Mouse (Mus musculus) WW6 (cell line): ENCODE measurements around the gene Zdhhc14.
A peak's percentile ranks its signal among the peaks of the same experiment; 100 is the strongest.
"Not testable (repeated sequence)": the region's sequence is repeated elsewhere in the genome, so short reads cannot be mapped to it uniquely, and the experiment has no call there.

Experiments
- DNase-seq: peaks from one replicate; pipeline ENCODE4 v3.0.0-alpha.2; 2013; ENCODE audit warnings: low read depth, low spot score

Zdhhc14 gene

DNA sequence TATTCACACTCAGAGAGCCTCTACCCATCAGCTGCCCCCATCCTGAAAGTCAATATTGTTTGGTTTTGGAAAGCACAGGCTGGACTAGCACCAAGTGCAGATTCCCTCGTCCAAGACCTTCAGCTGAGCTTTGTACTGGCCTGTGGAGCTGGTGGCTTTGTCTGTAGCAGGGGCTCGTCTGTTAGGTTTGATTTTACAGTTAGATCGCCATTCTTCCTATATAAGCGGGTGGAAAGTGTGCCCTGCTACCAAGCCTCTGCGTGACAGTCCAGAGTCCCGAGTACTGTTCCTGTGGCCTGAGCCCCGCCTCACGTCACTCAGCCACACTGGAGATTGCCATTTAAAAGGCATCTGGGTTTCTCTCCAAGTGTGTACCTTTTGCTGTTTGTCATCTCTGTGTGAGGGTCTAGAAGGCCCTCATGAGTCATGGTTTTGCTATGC lies 113.8 kb downstream of the Zdhhc14 start:
- DNase-seq = no peak

DNA sequence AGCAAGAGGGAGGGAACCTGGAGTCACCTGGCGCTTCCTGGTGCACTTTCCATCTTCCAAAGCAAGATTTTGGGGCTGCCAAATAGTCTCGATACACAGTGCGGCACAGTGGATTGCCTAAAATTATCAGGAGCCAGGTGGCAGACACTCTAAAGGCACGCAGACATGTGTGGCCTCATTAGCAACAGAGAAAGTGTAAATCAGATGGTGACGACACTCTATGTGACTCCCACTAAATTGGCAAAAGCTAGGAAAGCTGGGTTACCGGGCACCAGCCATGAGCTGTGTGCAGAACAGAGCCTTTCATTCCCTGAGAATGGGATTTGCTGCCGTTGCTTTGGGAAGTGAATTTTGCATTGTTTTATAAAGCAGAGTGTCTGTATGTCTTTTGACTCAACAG lies 115.0 kb downstream of the Zdhhc14 start:
- DNase-seq = no peak

DNA sequence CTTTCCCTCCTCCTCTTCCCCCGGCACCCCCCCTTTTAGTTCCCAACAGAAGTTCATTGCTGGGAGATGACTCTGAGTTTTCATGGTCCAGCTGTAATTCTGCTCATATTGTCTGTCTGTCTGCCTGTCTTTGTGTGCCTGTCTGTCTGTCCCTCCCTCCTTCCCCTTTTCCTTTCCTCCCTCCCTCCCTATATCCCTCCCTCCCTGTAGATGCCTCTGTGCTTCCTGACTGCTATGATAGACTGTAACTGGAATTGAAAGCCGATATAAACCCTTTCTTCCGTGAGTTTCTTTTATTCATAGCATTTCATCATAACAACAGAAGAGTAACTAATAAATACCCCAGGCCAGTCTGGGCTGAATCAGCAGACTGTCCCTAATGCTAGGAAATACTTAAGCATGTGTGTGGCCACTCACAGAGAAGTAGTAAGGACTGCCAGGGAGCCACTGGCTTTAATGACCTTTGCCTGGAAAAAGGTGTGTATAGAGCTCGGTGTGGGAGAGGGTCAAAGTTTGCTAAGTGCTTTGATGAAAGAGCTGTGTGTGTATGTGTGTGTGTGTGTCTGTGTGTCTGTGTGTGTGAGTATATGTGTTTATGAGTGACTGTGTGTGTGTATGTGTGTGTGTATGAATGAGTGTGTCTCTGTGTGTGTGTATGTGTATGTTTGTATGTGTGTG lies 117.7 kb downstream of the Zdhhc14 start:
- DNase-seq = no peak

DNA sequence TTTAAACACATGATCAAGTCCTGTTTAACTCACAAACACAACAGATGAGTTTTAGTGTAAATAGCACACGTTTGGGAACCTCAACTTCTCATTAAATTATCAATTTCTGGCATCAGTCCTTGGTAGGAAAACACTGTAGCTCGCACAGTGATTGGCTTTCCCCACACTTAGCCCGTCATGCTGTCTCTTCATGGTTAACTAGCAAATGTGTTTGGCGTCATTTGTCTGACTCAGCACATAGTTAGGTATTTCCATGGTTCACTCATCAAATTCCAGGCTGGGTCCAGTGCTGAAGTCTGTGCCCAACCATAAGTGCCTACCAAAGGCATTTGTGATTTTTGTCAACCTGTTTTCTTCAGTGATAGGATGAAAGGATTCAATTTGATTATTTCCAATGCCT lies 119.9 kb downstream of the Zdhhc14 start:
- no peak for DNase-seq

DNA sequence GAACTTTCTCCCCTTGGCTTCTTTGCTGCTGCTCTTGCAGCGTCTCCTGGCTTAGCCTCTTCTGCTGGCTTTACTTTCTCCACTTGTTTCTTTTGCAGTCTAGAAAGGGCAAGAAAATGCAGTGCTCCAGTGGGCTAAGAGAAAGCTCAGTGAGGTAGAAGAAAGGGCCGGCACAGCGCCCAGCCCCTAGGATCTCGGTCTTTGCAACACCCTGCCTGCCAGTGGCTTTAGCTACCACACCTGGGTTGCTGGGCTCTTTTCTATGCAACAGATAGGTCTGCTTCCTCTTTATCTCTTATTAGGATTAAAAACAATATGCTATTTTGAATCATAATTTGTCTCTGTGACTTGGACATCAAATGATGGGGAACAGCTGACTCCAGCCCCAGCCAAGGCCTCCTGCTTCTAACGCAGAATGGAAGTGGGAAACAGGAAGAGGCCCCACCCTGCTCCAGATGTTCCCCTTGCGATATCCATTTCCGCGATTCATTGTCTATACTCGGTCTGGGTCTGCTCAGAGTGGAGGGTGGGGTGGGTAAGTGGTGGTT lies 122.5 kb downstream of the Zdhhc14 start:
- no peak for DNase-seq

DNA sequence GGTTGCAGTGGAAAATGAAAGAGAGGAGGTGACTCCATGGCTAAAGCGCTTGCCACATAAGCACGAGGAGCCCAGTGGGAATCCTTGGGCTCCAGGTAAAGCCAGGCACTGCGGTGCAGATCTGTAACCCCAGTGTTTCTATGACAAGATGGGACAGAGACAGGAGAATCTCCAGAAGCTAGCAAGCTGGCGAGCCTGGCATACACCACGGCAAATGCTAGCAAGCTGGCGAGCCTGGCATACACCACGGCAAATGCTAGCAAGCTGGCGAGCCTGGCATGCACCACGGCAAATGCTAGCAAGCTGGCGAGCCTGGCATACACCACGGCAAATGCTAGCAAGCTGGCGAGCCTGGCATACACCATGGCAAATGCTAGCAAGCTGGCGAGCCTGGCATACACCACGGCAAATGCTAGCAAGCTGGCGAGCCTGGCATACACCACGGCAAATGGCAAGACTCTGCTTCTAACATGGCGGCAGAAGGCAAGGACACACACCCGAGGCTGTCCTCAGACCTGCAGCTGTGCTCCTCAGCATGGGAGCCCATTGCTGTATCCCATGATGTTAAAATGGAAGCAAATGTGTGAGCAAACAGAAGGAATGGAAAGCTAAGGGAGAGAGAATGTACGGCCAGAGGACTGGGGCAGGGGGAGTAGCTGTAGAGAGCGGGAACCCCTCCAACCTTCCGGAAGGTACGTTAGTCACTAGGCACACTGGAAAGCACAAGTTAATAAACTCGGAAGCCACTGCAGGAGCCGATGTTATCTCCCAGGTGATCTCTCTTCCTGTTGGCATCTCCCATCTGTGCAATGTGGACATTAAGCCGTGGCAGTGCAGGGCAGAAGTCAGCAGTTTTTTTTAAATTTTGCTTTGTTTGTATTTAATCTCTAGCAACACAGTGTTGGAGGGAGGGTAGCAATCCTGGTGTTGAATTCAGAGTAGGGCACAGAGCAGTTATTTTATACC lies 129.6 kb downstream of the Zdhhc14 start:
- DNase-seq = no peak

DNA sequence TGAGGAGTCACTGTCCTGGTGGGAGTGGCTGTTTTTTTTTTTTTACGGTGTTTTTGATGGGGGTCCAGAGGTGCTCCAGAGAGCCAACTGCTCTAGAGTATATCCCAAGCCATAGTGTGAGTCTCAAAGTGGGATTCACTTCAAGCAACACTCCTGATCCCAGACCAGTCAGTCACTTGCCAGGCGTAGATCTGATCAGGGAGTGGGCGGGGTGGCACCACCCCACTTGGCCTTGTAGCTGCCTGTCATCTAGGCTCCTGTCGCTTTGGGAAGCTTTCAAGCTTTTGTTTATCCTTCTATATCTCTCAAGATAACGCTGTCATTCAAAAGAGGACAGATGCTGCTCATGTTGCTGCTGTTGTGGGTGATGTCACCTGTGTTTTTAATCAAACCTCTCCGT lies 130.4 kb downstream of the Zdhhc14 start:
- no peak for DNase-seq

DNA sequence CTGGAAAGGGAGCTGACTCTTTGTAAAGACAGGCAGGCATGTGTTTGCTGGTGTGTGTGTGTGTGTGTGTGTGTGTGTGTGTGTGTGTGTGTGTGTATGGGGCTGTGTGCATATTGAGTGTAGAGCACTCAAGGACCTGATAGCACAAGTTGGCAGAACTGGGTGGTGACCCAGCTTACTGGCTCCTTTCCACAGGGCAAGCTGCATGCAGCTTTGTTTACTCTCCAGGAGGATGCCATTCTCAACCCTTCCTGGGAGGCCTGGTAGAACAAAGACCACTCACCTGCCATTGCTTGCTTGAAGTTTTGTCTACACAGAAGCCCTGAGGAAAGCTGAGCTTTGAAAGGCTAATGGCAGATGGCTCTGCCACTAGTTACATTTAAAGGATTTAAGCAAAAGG lies 130.8 kb downstream of the Zdhhc14 start:
- DNase-seq = no peak

DNA sequence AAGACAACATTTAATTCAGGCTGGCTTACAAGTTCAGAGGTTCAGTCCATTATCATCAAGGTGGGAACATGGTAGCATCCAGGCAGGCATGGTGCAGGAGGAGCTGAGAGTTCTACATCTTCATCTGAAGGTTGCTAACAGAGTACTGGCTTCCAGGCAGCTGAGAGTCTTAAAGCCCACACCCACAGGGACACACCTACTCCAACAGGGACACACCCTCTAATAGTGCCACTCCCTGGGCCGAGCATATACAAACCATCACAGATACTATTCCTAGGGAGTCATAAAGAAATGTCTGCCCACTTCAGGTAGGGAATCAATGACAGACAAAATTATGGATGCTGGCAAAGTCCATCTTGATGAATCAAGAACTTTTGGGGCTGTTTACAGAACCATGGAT lies 132.5 kb downstream of the Zdhhc14 start:
- DNase-seq = not testable (repeated sequence)

DNA sequence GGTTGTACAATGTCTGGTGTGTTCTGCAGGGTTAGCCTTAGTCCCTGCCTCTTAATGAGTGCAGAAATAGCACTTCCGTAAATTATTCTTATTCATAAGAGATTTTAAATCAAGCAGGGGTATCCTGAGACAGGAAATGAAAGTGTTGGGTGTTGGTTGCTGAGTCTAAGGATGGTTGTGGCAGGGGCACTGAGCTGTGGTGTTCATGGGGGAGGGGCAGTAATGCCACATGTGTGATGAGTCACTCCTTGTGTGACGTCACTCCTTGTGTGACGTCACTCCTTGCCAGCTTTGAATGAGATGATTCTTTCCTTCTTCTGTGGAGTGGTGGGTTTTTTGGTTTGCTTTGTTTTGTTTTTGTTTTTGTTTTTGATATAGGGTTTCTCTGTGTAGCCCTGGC lies 134.0 kb downstream of the Zdhhc14 start:
- no peak for DNase-seq

DNA sequence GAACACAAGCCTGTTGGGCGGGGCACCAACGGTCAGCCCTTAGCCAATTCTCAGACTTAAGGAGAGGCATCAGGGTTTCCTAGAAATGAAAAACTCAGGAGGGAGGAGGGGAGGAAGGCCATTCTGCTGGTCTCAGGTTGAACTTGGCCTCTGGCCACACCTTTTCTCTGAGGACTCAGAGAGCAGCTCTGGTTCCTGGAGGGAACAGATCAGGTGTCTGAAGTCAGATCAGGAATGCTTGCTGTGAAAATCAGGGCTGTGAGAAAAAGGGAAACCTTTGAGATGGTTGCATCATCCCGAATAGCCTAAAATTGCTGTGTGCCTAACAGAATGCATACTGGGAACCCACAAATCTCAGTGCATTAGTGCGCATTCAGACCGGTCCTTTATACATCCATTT lies 135.3 kb downstream of the Zdhhc14 start:
- no peak for DNase-seq

DNA sequence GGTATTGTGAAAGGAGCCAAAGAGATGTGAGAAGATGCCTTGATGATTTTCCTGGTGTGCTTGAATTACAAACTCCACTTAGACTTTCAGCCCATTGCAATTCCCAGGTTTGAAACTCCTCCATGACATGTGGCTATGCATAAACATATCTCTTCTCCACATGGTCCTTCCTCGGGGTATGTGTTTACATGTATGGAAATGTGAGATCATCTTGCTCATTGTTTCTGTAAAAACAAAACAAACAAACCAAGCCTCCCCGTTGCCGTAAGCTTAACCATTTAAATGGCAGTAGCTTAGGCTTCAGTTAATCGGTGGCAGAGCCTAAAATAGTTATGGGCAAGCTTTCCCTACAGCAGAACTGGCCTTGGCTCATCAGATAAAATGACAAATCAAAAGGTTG lies 137.3 kb downstream of the Zdhhc14 start:
- DNase-seq = no peak

DNA sequence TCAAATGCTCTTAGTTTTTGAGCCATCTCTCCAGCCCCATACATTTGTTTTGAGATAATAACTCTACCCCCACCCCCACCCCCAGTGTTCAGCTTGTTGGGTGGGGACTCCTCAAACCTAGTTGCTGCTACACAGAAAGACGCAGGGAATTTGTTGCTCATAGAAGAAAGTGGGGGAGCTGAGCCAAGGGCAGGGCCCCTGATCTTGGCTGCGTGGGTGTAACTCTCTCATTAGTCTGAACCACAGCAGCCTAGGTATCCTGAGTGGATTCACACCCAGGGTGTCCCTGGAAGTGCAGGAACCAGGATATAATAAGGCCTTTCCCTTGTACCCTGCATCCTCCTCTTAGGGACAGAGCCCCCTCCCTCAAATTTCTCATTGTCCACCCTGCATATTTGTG lies 142.9 kb downstream of the Zdhhc14 start:
- DNase-seq = no peak

DNA sequence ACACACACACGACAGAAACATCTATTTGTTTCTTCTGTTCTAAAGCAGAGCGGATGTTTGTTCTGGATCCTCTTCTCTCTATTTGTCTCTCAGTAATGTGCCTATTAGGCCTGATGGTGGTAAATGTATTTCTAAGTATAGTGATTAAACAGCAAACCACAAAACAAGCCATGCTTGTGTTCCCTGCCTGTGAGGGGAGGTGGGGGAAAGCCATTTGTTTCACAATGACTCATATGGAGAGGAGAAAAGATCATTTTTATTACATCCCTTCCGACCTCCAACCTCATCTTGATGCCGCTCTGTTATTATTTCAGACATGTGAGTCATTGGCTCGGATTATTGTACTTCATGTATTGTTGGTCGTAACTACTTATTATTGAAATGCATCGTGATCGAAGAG lies 149.1 kb downstream of the Zdhhc14 start:
- DNase-seq = no peak

DNA sequence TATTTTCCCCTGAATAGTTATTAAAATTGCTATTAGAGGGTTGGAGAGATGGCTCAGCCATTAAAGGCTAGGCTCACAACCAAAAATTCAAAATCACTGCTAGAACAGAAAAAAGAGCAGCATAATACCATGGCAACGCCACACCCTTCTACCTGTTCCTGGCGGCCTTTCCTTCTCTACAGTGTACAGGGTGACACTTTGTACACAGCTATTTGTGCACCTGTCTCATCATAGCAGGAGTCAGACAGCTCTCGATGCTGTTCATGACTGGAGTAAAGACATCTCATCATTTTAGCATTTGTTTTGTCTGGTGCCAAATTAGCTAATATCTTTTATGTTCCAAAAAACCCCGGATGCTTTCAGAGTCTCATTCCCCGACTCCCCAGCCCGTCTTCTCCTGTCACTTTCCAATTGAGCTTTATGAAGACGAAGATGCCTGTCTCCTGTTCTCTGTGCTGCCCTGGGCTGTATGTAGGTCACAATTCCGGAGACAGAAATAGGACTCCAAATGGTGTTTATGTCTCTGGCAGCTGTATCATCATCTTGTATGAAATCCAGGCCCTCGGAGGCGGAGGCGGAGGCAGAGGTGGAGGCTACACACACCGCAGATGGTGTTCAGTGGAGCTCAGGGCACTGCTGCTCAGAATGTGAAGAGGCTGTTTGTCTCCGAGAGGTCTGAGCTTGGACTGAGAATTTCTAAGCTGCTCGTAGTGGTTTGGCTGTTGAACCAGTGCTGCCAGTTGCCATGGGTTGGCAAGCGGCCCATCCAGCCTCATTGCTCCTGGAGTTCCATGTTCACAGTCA lies 150.8 kb downstream of the Zdhhc14 start:
- no peak for DNase-seq

DNA sequence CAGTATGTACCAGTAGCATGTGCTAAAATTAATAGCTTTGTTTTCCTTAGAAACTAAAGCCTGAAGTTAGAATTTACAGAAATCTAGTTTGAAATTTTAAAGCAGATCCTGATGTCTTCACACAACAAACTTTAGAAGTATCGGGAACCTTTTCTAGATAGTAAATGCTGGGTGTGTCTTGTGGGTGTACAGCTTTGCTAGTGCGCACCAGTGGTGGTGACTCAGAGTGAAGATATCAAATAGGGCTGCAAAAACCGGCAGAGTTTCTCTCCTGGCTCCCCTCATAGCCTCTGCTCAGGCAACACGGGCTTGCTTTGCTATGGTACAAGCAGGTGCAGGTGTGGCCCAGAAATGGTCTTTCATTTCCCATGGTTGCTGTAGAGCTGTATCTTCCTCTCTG lies 157.8 kb downstream of the Zdhhc14 start:
- DNase-seq = no peak

DNA sequence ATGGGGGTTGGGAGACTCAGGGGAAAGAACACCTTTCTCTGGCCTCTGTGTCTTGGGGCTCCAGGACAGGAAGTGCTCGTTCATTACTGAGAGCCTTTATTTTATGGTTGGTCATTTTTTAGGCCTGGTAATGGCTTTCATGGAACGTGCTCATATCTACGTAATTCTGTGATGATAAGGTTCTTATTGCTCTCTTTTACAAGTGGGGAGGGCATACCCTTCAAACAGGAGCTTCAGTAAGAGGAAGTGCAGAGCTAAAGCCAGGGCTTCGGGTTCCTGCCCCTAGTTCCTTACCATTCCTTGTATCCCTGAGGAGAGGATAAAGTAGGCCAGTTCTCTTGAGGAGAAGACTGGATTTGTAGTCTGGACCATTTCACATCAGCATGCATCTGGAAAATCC lies 158.3 kb downstream of the Zdhhc14 start:
- DNase-seq = no peak

DNA sequence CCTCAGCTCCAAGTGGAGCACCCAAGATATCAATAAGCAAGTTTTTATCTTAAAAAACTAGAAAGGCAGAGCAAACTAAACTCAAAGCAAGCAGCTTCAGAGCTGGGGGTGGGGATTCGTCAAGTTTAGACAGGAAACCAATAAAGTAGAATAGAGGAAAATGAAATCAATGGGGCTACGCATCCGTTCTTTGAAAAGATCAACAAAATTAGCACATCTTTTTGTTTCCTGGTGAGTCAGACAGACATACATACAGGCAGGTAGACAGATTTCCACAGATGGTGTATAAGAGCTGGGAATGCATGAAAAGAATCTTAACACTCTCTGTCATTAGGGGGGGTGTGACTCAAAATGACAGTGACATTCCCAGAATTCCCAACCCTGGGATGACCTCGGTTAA lies 159.2 kb downstream of the Zdhhc14 start:
- DNase-seq = no peak

DNA sequence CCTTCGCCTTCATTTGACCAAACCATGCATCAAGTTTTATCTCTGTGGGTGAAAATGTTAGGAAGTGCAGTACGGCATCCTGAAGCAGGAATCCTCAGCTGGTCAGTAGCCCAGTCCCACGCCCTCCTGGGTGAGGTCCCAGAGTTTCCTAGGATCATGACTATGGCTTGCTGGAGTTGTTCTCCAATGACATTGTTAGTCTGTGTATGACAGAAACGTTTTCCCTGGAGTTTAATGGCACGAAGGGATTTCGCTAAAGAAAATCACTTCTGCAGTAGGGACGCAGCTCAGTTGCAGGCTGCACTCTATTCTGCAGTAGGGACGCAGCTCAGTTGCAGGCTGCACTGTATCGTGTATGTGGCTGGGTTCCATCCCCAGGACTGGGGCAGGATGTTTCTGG lies 161.6 kb downstream of the Zdhhc14 start:
- no peak for DNase-seq

DNA sequence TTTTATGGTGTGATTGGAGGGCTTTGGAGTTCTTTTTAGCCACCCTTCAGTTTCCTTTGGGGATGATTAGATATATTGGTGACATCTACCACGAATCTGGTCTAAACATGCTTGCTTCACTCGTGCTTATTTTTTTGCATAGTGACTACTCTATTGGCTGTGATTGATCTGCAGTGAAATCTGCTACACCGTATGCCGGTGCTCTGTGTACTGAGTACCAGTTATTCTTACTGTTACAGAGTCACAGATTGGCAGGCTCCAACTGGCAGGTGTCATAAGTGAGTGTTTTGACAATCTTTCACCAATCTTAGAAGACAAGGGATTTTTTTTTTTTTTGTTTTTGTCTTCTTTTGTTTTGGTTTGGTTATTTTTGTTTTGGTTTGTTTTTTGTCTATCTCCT lies 163.2 kb downstream of the Zdhhc14 start:
- DNase-seq = no peak

DNA sequence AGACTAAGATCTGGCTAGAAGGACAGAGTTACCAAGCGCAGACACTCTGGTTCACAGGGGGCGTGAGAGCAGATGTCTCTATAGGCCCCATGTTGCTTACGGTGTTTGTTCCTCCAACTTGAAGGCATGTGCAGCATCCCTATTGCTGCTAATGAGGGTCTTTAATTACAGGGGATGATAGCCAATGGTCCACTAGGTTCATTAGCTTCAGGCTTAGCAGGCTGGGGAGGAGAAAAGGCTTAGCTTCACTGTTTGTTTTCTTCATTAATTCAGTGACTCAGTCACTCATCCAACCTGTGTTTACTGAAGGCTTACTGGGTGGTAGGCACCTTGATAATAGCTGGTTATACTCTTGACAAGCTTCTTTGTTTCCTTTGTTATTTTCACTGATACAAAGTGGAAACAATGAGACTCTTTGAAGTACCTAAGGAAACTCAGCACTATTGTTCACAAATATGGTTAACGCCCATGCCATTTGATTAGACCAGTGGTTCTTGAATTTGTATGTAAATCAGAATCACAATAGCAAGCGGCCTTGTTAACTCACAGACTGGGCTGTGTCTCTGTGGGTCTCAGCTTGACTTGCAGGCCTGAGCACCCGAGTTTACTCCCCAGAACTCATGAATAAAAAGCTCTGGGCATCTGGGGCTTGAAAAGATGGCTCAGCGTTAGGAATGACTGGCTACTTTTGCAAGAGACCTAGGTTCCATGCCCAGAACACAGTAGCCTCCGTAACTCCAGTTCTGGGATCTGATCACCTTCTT lies 168.1 kb downstream of the Zdhhc14 start:
- DNase-seq = peak; percentile 58
